Mouse (Mus musculus) forelimb bud, embryonic 11.5 days (tissue): ENCODE data around the gene Uba1.
"Not testable (repeated sequence)": the region's sequence is repeated elsewhere in the genome, so short reads cannot be mapped to it uniquely, and the experiment has no call there.

Source experiments
- DNase-seq: peaks from one replicate; pipeline ENCODE4 v3.0.0-alpha.2; 2012; ENCODE audit warnings: low read depth, low spot score

Gene Uba1

DNA sequence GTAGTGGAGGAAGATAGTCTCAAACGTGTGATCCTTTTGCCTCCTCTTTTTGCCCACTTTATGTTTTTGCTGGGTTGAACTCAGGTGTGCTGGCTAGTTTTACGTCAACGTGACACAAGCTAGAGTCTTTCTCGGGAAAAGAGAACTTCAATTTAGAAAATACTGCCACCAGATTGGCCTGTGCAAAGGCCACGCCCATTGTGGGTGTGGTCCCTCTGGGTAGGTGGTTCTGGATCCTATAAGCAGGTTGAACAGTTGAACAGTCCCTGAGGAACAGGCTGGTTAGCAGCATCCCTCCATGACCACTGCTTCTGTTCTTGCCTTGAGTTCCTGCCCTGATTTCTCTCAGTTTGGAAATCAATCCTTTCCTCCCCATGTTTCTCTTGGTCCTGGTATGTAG is 70.6 kb downstream of the Uba1 start:
- no peak for DNase-seq

DNA sequence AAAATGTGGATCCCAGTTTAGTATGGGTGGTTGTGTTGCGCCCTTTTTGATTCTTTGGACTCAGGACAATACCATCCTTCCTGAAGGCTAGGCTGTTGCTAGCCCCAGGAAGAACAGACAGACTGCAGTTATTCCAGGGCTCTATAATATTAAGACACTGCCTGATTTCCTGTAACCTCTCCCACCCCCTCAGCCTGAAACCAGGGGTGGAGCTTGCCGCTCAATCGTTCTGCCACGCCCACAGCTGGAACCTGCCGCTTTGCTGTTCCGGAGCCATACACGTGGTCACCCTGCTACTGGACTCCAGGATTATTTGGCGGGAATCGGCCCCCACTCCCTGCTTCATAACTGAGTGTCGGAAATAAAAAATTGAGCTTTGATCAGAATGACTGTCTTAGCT is 71.9 kb downstream of the Uba1 start:
- not testable (repeated sequence) for DNase-seq
